ENCODE assay signal across 13 mouse cellular contexts in the genomic region with DNA sequence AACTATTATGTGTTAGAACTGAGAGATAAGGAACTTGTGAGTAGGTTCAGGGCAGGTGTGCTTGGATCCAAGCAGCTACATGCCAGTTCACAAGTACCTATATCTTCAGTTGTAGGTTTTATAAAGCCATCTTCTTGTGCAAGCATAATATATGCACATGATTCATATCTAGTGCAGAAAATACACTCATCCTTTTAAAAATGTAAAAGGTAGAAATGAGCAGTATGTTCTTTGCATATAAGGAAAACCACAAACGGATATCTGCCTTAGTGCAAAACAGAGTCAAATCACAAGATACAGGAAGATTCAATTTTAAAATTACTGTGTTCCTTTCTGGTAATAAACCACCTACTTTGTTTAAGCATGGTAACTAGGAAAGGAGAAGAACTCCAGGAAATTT.
"Had no signal": no experiment of that assay in that cellular context is flagged by ENCODE, and none has a peak within 500 bp of the region (broad histone marks: within the 10 kb centered on the region; RNA-seq: fewer than 3 reads in every experiment).

No protein-coding gene starts in this region.

- H3K4me1 ChIP-seq: neural tube, embryonic 13.5 days; neural tube, embryonic 15.5 days; stomach, embryonic 15.5 days had no signal

- H3K27me3 ChIP-seq: neural tube, embryonic 13.5 days; neural tube, embryonic 15.5 days; stomach, embryonic 15.5 days had no signal

- H3K4me3 ChIP-seq: neural tube, embryonic 13.5 days; neural tube, embryonic 15.5 days; stomach, embryonic 15.5 days had no signal

- DNase-seq: retina, postnatal 1 day; right cerebral cortex, postnatal 4 days; spleen, adult 18-20 months; thymus, adult 18-20 months; thymus, adult 2 months; thymus, postnatal 14 days; thymus, postnatal 25 days; thymus, postnatal 36 days; thymus, postnatal 4 days had no signal

- H3K9me3 ChIP-seq: neural tube, embryonic 13.5 days; neural tube, embryonic 15.5 days; stomach, embryonic 15.5 days had no signal

- H3K36me3 ChIP-seq: neural tube, embryonic 13.5 days; neural tube, embryonic 15.5 days; stomach, embryonic 15.5 days had no signal

- H3K9ac ChIP-seq: neural tube, embryonic 13.5 days; neural tube, embryonic 15.5 days; stomach, embryonic 15.5 days had no signal

- H3K27ac ChIP-seq: neural tube, embryonic 13.5 days; neural tube, embryonic 15.5 days; stomach, embryonic 15.5 days; stomach, postnatal 0 days had no signal
